Mouse (Mus musculus): ENCODE measurements at regions not wholly inside any gene's neighbourhood (a gene's known extent, or its start where the extent isn't known, plus 50 kb on each side); places are given as distances from the start of the nearest gene placed in this dataset.

DNA sequence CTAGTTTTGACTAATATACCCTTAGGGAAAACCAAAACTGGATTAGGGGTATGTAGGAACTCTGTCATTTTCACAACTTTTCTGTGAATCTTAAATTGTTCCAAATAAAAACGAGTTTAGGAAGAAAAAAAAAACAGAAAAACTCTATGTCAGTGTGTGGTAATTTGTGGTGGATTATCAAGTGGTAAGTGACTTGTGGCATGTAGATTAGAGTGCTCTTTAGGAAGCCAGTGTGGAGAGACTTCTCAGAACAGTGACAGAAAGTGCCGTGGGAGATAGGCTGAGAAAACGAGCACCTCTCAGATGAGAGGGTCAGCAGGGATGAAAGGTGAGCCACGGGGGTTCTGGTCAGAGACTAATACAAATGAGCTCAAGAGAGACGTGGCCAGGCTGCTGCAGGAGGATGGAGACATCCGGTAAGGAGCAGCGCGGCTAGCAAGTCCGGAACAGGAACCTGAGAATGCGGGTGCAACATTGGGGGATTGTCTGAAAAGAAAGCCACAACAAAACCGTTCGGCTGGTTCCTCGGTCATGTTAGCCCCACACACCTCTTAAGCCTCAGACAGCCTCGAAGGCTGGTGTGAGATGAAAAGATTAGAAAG is 161.3 kb downstream of the Cysltr2 start:
- Histone ChIP-seq H3K9me3 (ENCODE audit: control insufficient read depth, low read length) (no peaks in the 10 kb centered on the region), H3K27ac (replicated peaks; ENCODE audit: low read depth, low read length) (no peak overlapping the region), H3K27me3 (ENCODE audit: control insufficient read depth, insufficient read depth, low read length) (no peaks in the 10 kb centered on the region), H3K4me2 (ENCODE audit: low read length) (no peak overlapping the region), H3K4me1 (ENCODE audit: control insufficient read depth, insufficient read depth, low read length) (no peaks in the 10 kb centered on the region), H3K4me3 (replicated peaks; ENCODE audit: low read depth, low read length) (no peak overlapping the region), H3K36me3 (ENCODE audit: control insufficient read depth, insufficient read depth, low read length) (no peaks in the 10 kb centered on the region), H3K9ac (replicated peaks; ENCODE audit: low read length) (no peak overlapping the region)
- DNase-seq (no peak), ATAC-seq (ENCODE audit: low FRiP score, low TSS enrichment) (no peak)
- 60% methylated on average over 14 of the region's 14 CpGs for WGBS

DNA sequence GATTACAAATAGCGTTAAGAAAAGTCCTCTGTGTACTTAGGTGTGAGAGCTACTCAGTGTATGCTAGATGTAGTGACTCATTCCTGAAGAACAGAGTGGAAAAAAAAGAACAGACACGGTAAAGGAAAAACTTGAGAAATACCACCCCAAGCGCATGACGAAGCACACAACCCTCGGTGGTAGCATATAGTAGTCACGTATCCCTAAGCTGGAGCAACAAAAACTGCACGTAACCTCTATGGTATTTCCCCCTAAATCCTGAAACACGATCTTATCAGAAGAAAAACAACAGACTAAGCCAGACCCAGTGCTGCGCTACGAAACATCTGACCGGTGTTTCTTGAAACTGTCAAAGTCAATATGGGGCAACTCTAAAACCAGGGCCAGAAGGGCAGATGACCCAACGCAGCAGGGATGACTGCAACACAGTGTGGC is 162.0 kb downstream of the Cysltr2 start:
- ATAC-seq (ENCODE audit: low FRiP score, low TSS enrichment) = no peak
- Histone ChIP-seq H3K27ac (replicated peaks; ENCODE audit: low read depth, low read length) (no peak overlapping the region), H3K36me3 (ENCODE audit: control insufficient read depth, insufficient read depth, low read length) (no peaks in the 10 kb centered on the region), H3K9me3 (ENCODE audit: control insufficient read depth, low read length) (no peaks in the 10 kb centered on the region), H3K9ac (replicated peaks; ENCODE audit: low read length) (no peak overlapping the region), H3K4me1 (ENCODE audit: control insufficient read depth, insufficient read depth, low read length) (no peaks in the 10 kb centered on the region), H3K27me3 (ENCODE audit: control insufficient read depth, insufficient read depth, low read length) (no peaks in the 10 kb centered on the region), H3K4me3 (replicated peaks; ENCODE audit: low read depth, low read length) (no peak overlapping the region), H3K4me2 (ENCODE audit: low read length) (no peak overlapping the region)
- WGBS = 89% methylated on average over 12 of the region's 12 CpGs
- DNase-seq = no peak

DNA sequence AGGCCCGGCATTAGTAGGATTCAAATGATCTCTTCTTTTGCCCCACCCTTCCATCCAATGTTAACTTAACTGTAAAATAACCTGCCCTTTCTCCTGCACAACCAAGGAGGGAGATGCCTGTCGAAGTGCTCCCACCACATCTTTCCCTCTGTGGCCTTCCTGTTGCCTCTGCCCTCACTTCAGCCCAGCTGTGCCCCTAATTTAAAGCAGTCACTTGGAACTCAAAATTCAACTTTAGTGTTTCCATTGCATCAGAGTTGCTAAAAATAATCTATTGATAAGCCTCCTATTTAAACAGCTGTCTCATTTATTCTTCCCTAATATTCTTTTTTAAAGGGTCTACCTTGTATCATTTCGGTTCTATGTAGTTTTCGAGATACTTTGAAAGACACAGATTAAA is 163.1 kb downstream of the Cysltr2 start:
- DNase-seq = no peak
- Histone ChIP-seq H3K27me3 (ENCODE audit: control insufficient read depth, insufficient read depth, low read length) (no peaks in the 10 kb centered on the region), H3K9ac (replicated peaks; ENCODE audit: low read length) (no peak overlapping the region), H3K36me3 (ENCODE audit: control insufficient read depth, insufficient read depth, low read length) (no peaks in the 10 kb centered on the region), H3K27ac (replicated peaks; ENCODE audit: low read depth, low read length) (no peak overlapping the region), H3K4me2 (ENCODE audit: low read length) (no peak overlapping the region), H3K9me3 (ENCODE audit: control insufficient read depth, low read length) (no peaks in the 10 kb centered on the region), H3K4me3 (replicated peaks; ENCODE audit: low read depth, low read length) (no peak overlapping the region), H3K4me1 (ENCODE audit: control insufficient read depth, insufficient read depth, low read length) (no peaks in the 10 kb centered on the region)
- ATAC-seq (ENCODE audit: low FRiP score, low TSS enrichment) = no peak
- 95% methylated on average over 4 of the region's 4 CpGs for WGBS

DNA sequence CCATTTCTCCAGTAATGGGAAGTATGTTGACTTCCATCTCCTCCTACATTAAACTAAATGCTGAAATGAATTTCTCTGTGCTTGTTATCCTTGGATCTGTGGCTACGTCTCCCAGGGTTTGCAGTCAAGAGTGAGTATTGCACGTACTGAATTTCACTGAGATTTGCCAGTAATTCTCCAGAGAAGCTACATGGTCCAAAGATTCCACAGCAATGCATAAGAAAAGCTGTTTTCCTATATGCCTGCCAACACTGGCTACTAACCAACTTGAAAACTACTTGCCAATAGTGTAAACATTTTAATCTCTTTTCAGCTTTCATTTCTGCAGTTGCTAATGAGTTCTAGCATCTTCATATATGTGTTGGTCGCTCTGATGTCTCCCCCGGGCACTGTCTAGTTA is 164.4 kb downstream of the Cysltr2 start:
- H3K4me3 ChIP-seq (replicated peaks; ENCODE audit: low read depth, low read length) = no peak overlapping the region
- DNase-seq (no peak), ATAC-seq (ENCODE audit: low FRiP score, low TSS enrichment) (no peak)
- 86% methylated on average over 4 of the region's 4 CpGs for WGBS
- H3K4me2 ChIP-seq (ENCODE audit: low read length) = no peak overlapping the region
- H3K27me3 ChIP-seq (ENCODE audit: control insufficient read depth, insufficient read depth, low read length) = no peaks in the 10 kb centered on the region
- H3K9me3 ChIP-seq (ENCODE audit: control insufficient read depth, low read length) = no peaks in the 10 kb centered on the region
- H3K9ac ChIP-seq (replicated peaks; ENCODE audit: low read length) = no peak overlapping the region
- H3K4me1 ChIP-seq (ENCODE audit: control insufficient read depth, insufficient read depth, low read length) = no peaks in the 10 kb centered on the region
- H3K27ac ChIP-seq (replicated peaks; ENCODE audit: low read depth, low read length) = no peak overlapping the region
- H3K36me3 ChIP-seq (ENCODE audit: control insufficient read depth, insufficient read depth, low read length) = no peaks in the 10 kb centered on the region

DNA sequence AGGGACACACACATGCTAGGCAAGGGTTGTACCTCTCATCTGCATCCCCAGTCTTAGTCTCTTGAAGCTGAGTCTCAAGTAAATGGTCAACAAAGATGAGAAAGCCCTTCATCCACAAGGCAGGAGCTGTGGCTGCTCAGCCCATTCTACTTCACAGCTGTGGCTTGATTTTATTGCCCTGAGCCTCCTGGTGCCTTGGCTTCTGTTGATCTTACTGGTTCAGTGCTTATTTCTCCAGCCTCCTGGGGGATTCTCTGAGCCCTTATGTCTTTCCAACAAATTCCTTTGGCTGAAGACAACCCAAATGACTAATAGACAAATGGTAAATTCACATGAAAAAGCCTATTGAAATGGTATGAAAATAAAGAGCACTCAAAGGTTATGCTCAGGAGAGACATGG is 167.3 kb upstream of the Fndc3a start:
- Histone ChIP-seq H3K9ac (replicated peaks; ENCODE audit: low read length) (no peak overlapping the region), H3K9me3 (ENCODE audit: control insufficient read depth, low read length) (no peaks in the 10 kb centered on the region), H3K4me1 (ENCODE audit: control insufficient read depth, insufficient read depth, low read length) (no peaks in the 10 kb centered on the region), H3K27me3 (ENCODE audit: control insufficient read depth, insufficient read depth, low read length) (no peaks in the 10 kb centered on the region), H3K27ac (replicated peaks; ENCODE audit: low read depth, low read length) (no peak overlapping the region), H3K36me3 (ENCODE audit: control insufficient read depth, insufficient read depth, low read length) (no peaks in the 10 kb centered on the region), H3K4me3 (replicated peaks; ENCODE audit: low read depth, low read length) (no peak overlapping the region), H3K4me2 (ENCODE audit: low read length) (no peak overlapping the region)
- DNase-seq (no peak), ATAC-seq (ENCODE audit: low FRiP score, low TSS enrichment) (no peak)

DNA sequence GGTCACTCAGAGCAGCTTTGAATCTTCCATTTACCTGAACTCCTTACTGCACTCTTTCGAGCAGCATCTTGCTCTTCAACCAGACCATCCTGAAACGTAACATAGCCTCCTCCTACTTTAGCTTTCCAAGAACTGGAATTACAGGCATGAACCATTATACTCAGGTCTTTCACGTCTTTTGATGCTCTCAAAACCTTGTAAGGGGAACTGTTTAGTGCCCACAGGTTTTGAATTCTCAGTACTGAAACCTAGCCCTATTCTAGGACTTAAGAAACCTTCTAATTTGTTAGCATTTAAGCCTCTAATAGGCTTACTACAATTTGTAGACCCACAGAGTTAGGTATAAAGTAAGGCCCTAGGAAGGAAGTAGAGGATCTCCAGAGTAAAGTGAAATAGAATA is 163.7 kb upstream of the Fndc3a start:
- ATAC-seq (ENCODE audit: low FRiP score, low TSS enrichment) (no peak), DNase-seq (no peak)
- Histone ChIP-seq H3K4me3 (replicated peaks; ENCODE audit: low read depth, low read length) (no peak overlapping the region), H3K27me3 (ENCODE audit: control insufficient read depth, insufficient read depth, low read length) (no peaks in the 10 kb centered on the region), H3K4me1 (ENCODE audit: control insufficient read depth, insufficient read depth, low read length) (no peaks in the 10 kb centered on the region), H3K9ac (replicated peaks; ENCODE audit: low read length) (no peak overlapping the region), H3K4me2 (ENCODE audit: low read length) (no peak overlapping the region), H3K36me3 (ENCODE audit: control insufficient read depth, insufficient read depth, low read length) (no peaks in the 10 kb centered on the region), H3K9me3 (ENCODE audit: control insufficient read depth, low read length) (no peaks in the 10 kb centered on the region), H3K27ac (replicated peaks; ENCODE audit: low read depth, low read length) (no peak overlapping the region)
- 86% methylated on average over 3 of the region's 3 CpGs for WGBS

DNA sequence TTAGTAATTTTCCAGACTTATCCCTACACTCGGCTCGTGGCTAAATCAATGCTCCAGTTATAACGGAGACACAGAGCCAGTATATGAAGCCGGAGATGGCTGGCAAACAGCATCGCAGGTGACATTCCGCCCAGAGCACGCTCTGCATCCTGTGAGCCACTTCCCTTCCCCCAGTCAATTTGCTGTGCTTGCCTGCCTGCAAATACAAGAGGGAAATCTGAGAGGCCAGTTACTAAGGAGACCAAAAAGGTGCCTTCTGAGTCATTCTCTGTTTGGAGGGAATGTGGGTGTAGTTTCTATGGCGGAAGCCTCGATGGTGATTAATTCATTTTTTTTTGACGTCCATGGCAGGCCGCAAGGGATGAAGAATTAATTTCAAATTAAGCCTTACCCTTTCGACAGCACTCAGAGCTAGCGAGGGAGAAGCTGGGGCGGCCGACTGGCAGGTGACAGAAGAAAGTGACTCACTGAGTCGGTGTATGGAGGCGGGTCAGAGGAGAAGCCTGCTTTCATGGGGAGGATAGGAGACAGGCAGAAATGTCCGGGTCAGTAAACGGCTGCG is 159.5 kb upstream of the Fndc3a start:
- peak overlapping the region; percentile 77 for H3K27ac ChIP-seq (replicated peaks; ENCODE audit: low read depth, low read length)
- 33% methylated on average over 20 of the region's 20 CpGs for WGBS
- H3K4me3 ChIP-seq (replicated peaks; ENCODE audit: low read depth, low read length) = 0 out of 2 replicates have a peak overlapping the region, but pooled peaks have one; percentile 14

DNA sequence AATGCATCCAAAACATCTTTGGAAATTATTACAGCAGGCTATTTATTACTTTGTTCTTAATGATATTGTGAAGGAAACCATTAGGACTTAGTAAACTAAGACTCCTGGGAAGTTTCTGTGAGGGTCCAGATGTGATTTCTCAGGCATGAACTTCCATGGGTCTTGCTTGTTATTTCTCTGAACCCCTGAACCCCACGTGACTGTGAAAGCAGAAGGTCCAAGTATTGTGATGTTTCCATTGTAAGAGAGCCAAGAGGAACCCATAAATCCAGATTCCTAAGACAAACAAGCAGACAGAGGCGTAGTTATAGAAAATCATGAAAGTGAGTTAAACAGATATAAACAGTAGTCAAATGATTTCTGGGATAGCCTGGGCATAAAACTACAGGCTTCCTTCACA is 157.1 kb upstream of the Fndc3a start:
- Histone ChIP-seq H3K9ac (replicated peaks; ENCODE audit: low read length) (no peak overlapping the region), H3K27ac (replicated peaks; ENCODE audit: low read depth, low read length) (no peak overlapping the region), H3K4me2 (ENCODE audit: low read length) (no peak overlapping the region), H3K4me3 (replicated peaks; ENCODE audit: low read depth, low read length) (no peak overlapping the region), H3K9me3 (ENCODE audit: control insufficient read depth, low read length) (no peaks in the 10 kb centered on the region), H3K4me1 (ENCODE audit: control insufficient read depth, insufficient read depth, low read length) (no peaks in the 10 kb centered on the region), H3K36me3 (ENCODE audit: control insufficient read depth, insufficient read depth, low read length) (no peaks in the 10 kb centered on the region), H3K27me3 (ENCODE audit: control insufficient read depth, insufficient read depth, low read length) (no peaks in the 10 kb centered on the region)
- DNase-seq = no peak
- ATAC-seq (ENCODE audit: low FRiP score, low TSS enrichment) = no peak
- WGBS = 84% methylated on average over 2 of the region's 2 CpGs

More for the DNA sequence above, 159.5 kb upstream of the Fndc3a start:
- peak; percentile 73 for DNase-seq
- Histone ChIP-seq H3K36me3 (ENCODE audit: control insufficient read depth, insufficient read depth, low read length) (no peaks in the 10 kb centered on the region), H3K4me2 (ENCODE audit: low read length) (peak overlapping the region; percentile 30), H3K9me3 (ENCODE audit: control insufficient read depth, low read length) (no peaks in the 10 kb centered on the region), H3K27me3 (ENCODE audit: control insufficient read depth, insufficient read depth, low read length) (no peaks in the 10 kb centered on the region), H3K4me1 (ENCODE audit: control insufficient read depth, insufficient read depth, low read length) (no peaks in the 10 kb centered on the region), H3K9ac (replicated peaks; ENCODE audit: low read length) (no peak overlapping the region; the same call in 1 of the 2 replicates)
- ATAC-seq (ENCODE audit: low FRiP score, low TSS enrichment) = peak; percentile 71; the same call in 1 of the 2 replicates

DNA sequence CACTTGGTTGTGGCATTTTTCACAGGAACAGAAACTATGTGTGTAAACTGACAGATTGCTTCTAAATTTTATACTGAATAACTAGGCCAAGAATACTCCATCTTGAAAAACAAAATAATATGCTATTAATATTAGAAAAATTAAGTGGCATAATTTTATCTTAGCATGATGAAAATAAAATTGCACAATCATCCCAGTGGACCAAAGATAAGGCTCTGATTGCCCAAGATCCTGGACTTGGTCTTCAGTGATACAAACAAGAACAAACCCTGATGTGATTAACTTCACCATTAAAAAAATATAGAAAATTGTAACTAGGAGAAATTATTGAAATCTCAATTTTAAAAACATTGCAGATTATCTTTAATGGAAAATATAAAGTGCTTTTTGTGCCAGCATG is 155.7 kb upstream of the Fndc3a start:
- Histone ChIP-seq H3K4me1 (ENCODE audit: control insufficient read depth, insufficient read depth, low read length) (no peaks in the 10 kb centered on the region), H3K36me3 (ENCODE audit: control insufficient read depth, insufficient read depth, low read length) (no peaks in the 10 kb centered on the region), H3K27me3 (ENCODE audit: control insufficient read depth, insufficient read depth, low read length) (no peaks in the 10 kb centered on the region), H3K27ac (replicated peaks; ENCODE audit: low read depth, low read length) (no peak overlapping the region), H3K4me2 (ENCODE audit: low read length) (no peak overlapping the region), H3K4me3 (replicated peaks; ENCODE audit: low read depth, low read length) (no peak overlapping the region), H3K9me3 (ENCODE audit: control insufficient read depth, low read length) (no peaks in the 10 kb centered on the region), H3K9ac (replicated peaks; ENCODE audit: low read length) (no peak overlapping the region)
- ATAC-seq (ENCODE audit: low FRiP score, low TSS enrichment) = no peak
- no peak for DNase-seq
